Mouse (Mus musculus): ENCODE results near the gene Orc5.
"Not testable (repeated sequence)": the region's sequence is repeated elsewhere in the genome, so short reads cannot be mapped to it uniquely, and the experiment has no call there.

Gene Orc5

GRCm38 (mm10) chr5:22536695-22537094 lies 13.5 kb downstream of the Orc5 start:
- DNase-seq (ENCODE audit: low spot score in 2 of 2): no peak

- no peak for DNase-seq (ENCODE audit: low spot score in 2 of 2)
Measured at GRCm38 (mm10) chr5:22532571-22532970, 17.7 kb downstream of the Orc5 start.

DNA sequence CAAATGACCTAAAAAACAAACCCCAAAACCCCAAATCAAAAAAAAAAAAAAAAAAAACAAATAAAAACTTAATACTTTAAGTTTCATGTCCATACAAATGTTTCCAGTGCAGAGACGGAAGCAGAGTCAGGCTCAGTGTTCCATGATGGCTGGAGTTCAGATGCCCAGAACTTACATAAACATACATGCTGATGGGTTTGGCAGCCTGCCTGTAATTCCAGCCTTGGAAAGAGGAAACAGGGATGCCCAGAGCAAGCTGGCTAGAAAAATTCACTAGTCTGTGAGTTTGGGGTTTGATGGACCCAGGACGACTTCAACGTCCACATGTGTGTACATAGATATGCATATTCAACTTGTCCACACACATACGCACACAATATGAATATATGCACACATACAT lies 27.6 kb downstream of the Orc5 start:
- no peak for DNase-seq (ENCODE audit: low spot score in 2 of 2)

- no peak for DNase-seq (ENCODE audit: low spot score in 2 of 2)
Measured at GRCm38 (mm10) chr5:22519708-22520107, 30.5 kb downstream of the Orc5 start.

GRCm38 (mm10) chr5:22515745-22516144 lies 34.5 kb downstream of the Orc5 start:
- not testable (repeated sequence) for DNase-seq (ENCODE audit: low spot score in 2 of 2)

DNA sequence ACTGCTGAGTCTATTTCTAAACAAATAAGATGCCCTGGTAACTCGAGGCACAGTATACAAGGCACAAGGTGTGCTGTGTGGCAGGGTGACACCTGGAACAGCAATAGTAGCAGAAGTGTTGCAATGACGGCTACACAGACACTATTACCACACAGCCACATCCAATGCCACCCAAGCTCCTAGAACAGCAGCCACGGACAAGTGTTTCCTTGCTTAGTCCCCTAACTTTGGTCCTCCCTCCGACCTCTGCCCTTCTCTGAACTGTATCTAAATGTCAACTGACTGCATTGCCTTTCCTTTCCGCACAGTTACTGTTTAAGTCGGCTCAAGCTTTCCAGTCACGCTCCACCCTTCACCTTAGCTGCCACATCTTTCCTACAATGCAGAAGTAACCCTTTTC lies 36.0 kb downstream of the Orc5 start:
- DNase-seq (ENCODE audit: low spot score in 2 of 2): not testable (repeated sequence)

GRCm38 (mm10) chr5:22512579-22512978 lies 37.6 kb downstream of the Orc5 start:
- not testable (repeated sequence) for DNase-seq (ENCODE audit: low spot score in 2 of 2)

DNA sequence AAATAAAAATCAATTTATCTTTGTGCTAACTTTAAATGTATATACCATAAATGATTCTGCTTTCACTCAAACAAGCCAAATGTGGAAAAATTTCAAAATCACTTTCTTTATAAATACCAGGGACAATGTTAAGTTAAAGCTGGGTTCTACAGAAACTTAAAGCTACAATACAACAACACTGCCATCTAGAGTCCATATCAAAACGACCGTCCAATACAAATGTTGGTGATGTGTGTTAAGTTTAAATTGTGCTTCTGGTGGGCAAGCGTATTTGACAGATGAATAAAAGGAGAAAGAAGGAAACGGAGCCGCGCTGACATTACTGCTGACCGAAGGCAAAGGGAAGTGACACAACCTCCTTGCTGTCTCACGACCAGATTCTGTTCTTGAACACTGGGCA lies 38.4 kb downstream of the Orc5 start:
- DNase-seq (ENCODE audit: low spot score in 2 of 2): no peak

DNA sequence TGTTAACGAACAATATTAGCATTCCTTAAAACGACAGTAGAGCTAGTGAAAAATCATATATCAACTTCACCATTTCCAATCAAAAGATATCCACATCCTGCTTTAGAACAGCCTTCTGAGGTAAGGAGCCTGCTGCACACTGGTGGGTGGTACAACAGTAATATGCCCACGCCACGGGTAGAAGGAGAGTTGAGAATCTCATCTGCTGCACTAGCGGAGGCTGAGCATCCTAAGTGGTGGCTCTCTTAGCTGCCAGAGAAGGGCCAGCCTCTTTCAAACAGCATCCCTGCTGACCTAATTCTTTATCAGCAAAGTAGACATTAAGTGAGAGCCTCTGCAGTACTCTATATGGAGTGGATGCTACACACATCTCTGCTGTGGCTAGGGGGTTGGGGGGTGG lies 41.7 kb downstream of the Orc5 start:
- peak in 1 of 2 experiments; percentile 36 for DNase-seq (ENCODE audit: low spot score in 2 of 2)

DNA sequence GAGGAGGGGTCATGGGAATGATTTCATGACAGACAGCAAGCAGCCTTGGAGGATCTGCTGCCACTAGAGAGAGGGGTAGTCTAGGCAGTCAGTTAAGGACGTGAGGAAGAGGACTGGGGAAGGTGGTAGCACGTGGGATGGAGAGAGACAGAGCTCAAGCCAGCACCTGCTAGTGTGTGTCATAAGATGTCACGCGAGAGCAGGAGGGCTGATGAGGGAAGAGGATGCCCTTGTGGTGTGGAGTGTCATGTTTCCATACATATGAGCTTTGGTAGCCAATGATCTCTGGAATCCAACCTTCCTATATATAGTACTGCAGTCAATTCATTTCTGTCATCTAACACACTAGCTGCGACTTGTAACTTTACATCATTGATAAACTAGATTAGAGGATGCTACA lies 50.8 kb downstream of the Orc5 start:
- no peak for DNase-seq (ENCODE audit: low spot score in 2 of 2)

- no peak for DNase-seq (ENCODE audit: low spot score in 2 of 2)
Measured at GRCm38 (mm10) chr5:22491088-22491487, 59.1 kb downstream of the Orc5 start.

GRCm38 (mm10) chr5:22489091-22489490 lies 61.1 kb downstream of the Orc5 start:
- no peak for DNase-seq (ENCODE audit: low spot score in 2 of 2)

DNA sequence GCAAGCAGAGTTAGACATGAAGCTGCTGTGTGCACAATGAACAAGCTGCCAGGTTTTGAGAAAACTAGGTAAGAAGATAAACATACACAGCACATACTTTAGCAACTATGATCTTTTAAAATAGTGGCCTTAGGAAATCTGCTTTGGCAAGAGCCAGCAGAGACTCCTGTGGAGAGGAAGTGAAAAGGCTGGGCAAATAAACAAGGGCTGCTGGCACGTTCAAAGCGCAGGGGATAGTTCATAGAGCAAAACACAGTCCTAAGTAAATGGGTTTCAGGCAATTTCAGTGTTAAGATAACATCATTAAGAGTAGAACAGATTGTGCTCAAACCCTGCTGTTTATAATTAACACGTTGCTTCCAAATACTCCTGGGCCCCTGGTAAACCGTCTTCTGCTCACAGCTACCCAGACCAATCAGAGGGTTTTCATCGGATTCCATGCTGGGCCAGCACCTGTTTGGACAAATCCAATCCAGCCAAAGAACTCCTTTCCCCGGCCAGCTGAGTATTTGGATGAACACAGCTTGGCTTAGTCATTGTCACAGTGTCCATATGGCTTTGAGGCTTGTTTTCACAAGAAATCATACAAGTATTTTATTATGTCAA lies 63.5 kb downstream of the Orc5 start:
- no peak for DNase-seq (ENCODE audit: low spot score in 2 of 2)

GRCm38 (mm10) chr5:22485764-22486163 lies 64.5 kb downstream of the Orc5 start:
- DNase-seq (ENCODE audit: low spot score in 2 of 2): no peak

- DNase-seq (ENCODE audit: low spot score in 2 of 2): no peak
Measured at GRCm38 (mm10) chr5:22482567-22482966, 67.7 kb downstream of the Orc5 start.

- not testable (repeated sequence) for DNase-seq (ENCODE audit: low spot score in 2 of 2)
Measured at GRCm38 (mm10) chr5:22472445-22472844, 77.8 kb downstream of the Orc5 start.

- DNase-seq (ENCODE audit: low spot score in 2 of 2): no peak
Measured at GRCm38 (mm10) chr5:22471243-22471642, 79.0 kb downstream of the Orc5 start.

GRCm38 (mm10) chr5:22452871-22453661 lies 97.2 kb downstream of the Orc5 start:
- DNase-seq (ENCODE audit: low spot score in 2 of 2): no peak

GRCm38 (mm10) chr5:22452452-22452851 lies 97.8 kb downstream of the Orc5 start:
- no peak for DNase-seq (ENCODE audit: low spot score in 2 of 2)

DNA sequence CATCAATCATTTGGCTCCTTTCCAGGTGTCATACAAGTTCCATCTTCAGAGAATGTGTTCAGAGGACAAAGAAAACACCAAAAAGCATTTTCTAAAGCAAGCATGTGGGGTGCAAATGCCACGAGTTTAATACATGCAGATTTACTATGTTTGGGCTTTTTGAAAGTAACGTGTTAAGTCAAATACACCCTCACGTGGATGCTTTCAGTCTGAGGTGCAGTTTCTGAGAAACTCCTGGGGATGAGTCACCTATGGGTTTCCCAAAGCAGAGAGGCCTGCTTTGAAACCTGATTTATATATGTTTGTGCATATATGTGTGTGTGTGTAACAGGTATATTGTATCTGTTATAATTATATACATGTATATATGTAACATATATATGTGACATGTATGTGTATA lies 98.5 kb downstream of the Orc5 start:
- DNase-seq (ENCODE audit: low spot score in 2 of 2): no peak

DNA sequence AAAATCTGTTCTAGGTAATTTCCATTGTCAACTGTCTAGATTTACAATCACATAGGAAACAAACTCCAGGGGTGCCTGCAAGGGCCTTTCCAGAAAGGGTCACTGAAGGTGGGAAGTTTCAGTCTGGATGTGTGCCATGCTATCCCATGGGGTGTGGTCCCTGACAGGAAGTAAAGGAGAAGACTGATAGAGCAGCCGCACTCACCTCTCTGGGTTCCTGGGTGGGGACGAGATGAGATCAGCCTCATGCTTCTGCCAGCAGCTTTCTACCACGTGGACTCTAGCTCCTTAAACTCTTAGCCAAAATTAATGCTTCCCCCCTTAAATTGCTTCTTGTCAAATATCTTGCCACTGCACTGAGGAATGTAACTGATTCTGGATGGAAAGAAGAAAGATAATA lies 100.7 kb downstream of the Orc5 start:
- DNase-seq (ENCODE audit: low spot score in 2 of 2): no peak
